Mouse (Mus musculus) ovary, postnatal 36 days (tissue): ENCODE results near the gene Tor1a.

ENCODE experiments used
- DNase-seq: peaks from one replicate; pipeline ENCODE4 v3.0.0; 2022; ENCODE audit warnings: low spot score, mixed read lengths

Tor1a gene

DNA sequence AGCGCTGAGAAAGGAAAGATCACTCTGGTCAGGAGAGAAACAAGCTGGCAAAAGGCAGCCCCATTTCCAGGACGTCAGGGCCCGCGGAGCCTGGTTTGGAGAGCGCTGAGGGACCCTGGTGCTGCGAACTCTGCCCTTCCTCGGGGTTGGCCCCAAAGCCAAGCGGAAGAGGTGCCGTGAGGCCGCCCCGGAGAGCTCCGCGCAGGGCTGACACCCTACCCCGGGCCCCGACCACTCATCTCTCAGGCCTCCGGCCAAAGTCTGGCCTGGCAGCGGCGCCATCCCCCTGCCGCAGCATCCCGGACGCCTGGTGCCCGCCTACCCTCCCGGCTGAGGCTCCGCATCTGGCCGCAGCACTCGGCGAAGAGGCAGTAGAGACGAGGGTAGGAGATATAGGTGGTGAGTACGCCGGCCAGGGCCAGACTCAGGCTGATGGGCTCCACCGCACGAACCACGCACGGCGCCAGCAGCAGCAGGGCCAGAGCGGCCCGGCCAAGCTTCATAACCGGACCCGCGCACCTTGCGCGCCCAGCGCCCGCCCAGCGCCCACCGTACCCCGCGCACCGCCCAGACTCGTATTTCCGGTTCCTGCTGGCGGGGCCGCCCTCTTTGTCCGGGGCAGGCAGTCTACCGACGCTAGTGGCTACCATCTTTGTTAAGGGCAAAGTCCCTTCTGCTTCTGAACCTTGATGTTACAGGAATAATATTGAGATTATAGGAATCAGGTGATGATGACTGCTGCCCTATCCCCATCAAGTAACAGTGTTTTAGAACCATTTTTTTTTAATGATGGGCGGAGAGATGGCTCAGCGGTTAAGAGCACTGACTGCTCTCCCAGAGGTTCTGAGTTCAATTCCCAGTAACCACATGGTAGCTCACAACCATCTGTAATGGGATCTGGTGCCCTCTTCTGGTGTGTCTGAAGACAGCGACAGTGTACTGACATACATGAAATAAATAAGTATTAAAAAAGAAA lies at the start of gene Tor1a:
Gene Tor1a, minus strand, starts transcription at position 582 of the 976 bp plus-strand sequence.
- peak; percentile 89 for DNase-seq

DNA sequence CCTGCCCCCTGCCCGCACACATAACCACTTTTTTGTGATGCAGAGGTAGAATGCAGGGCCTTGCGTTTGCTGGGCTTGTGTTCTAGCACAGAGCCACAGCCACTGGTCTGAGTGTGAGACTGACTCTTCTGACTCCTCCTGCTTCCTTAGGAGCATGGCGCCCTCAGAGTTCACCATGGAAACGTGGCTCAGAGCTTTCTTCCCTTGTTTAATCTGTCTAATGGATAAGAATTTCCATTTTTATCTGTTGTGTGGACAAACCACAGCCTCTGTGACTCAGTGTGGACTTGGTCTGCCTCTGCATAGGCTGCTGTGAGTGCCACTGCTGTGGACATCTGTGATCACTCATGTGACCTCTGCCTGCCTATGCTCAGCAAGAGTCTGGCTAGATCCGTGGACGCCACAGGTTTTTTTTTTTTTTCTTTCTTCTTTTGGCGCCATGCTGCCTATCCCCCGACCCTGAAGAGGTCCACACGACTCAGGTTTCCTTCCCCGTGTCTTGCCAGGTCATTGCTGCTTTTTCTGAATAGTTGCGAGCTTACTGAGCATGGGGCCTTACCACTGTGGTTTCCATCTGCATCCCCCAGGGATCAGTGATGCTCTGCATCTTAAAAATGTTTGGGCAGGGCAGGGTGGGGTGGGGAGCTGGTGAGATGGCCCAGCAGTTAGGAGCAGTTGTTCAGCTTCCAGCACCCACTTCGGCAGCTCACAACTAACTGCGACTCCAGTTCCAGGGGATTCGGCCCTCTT lies 45.8 kb upstream of the Tor1a start:
- DNase-seq = no peak

DNA sequence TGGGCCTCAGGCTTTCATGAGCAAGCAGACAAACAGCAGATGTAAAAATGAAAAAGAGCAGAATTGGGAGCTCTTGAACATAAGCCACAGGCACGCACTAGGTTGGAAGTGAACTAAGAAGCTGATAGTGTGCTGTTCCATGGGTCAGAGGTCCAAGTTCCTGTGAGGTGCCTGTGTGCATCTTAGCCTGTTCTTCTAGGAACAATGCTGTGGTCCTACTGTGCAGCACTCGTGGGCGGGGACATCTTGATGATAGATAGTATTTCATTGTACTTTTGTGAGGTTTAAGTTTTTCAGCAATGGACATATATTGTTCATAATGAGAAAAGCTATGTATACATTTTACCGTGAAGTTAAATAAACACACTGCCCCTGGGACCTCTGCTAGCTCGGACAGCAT lies 39.5 kb upstream of the Tor1a start:
- no peak for DNase-seq

DNA sequence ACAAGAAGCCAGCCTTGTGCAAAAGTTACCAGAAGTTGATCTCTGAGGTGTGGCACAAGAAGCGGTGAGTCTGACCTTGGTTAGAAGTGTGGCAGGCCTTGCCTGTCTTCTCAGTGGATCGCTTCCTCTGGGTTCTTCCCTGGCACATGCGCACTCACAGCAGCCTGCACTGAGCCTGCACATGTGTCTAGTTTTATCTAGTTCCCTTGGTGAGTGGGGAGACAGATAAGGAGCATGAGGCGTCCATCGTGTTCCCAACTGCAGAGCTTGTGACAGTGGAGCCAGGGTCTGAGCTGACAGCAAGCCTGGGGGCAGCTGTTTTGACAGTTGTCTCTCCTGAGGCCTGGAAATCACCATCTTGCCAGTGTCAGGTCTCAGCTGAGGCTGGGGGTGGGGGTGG lies 38.7 kb upstream of the Tor1a start:
- peak; percentile 42 for DNase-seq

DNA sequence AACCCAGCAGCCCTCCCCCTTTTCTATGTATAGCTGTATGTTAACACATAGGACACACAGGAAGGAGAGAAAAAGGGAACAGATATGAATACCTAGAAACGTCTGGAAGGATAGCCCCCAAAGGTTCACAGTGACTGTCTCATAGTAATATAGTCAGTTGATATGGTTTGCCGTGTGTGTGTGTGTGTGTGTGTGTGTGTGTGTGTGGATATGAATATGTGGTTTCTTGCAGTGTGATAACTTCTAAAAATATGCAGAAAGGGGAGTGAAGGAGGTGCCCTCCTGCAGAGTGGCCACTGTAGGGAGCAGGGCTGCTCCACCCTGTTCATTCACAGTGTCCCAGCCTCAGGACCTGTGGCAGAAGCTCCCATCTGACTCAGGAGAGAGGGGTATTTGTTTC lies 37.7 kb upstream of the Tor1a start:
- DNase-seq = no peak

DNA sequence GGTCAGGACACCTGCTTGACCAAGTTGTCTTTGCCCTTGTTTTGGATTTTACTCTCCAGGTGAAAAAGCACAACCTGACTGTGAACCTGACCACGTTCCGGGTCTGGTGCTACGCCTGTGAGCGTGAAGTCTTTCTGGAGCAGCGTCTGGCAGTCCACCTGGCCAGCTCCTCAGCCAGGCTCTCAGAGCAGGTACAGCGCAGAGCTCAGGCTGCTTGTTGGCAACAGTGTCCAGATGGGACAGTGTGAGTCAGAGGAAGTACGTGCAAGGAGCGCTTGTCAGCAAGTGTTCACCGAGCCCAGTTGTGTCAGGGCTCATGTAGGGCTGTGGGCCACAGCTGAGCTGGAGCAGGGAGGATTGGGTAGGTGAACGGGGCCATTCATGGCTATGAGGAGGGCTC lies 35.1 kb upstream of the Tor1a start:
- no peak for DNase-seq

DNA sequence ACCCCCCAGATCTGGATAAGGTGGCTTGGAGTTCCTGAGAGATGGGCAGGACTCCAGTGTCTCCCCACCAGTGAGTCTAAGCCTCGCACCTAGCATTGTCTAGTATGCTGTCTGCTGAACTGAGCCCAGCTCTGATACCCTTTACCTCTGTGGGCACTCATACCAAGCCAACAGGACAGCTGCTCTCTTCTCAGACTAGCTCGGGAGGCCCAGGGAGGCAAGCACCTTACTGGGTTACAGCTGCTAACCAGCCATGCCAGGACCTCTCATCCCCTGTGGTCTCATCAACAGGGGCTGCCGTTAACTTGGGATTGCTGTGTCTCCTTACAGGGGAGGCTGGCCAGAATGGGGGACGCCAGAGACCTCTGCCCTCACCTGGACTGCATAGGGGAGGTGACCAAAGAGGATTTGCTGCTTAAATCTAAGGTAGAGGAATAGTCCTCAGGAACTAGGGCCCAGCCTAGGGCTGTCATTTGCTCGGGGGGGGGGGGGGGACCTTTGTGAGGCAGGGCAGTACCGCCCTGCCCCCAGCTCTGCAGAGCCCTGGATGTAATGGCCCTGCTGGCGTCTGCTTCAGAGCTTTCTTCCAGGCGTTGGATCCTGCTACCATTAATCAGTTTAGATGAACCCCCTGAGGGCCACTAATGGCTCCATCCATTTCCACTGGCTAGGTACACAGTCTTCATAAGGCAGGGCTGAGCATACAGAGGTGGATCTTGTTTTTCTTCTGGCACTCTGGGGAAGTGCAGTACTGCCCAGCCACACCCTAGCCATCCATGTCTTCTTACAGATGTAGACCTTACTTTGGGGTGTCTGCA lies 30.9 kb upstream of the Tor1a start:
- no peak for DNase-seq

DNA sequence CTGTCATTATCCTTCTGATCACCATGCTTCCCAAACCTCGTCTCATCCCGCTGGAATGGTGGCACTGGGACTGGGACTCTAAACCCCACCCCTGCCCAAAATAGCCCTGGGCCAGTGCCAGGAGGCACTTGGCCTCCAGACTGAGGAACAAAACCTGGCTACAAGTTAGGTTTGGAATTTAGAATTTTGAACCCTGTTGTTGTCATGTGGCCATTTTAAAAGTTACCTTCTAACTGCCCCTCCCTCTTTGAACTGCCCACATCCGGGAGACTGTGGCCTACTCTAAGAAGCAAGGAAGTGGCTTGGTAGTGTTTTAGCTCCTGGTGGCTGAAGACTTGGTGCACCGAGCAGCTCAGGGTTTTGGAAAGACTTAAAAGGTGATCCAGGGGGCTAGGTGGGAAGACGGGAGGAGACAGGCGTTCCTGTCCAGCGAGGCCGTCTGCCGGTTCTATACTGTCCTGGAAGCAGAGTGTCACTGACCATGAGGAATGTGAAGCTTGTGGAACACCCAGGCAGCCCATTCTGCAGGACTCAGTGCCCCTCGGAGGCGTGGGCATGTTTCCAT lies 27.8 kb upstream of the Tor1a start:
- DNase-seq = no peak

DNA sequence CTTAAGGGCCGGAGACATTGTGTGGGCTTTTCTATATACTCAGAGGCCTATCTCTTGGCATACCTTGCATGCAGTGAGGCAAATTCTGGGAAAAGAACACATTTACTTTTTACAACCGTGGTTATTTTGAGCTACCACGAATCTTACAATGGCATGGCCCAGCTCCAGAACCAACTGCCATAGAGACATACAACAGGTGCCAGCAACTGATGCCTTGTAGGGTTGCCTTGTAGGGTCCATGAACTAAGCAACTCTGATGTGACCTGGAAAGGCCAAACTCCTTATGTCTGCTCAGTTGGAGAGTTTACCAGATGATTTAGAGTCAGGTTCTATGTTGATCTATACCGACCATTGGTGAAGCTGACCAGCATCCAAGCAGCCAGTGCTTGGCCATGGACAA lies 27.1 kb upstream of the Tor1a start:
- DNase-seq = no peak

DNA sequence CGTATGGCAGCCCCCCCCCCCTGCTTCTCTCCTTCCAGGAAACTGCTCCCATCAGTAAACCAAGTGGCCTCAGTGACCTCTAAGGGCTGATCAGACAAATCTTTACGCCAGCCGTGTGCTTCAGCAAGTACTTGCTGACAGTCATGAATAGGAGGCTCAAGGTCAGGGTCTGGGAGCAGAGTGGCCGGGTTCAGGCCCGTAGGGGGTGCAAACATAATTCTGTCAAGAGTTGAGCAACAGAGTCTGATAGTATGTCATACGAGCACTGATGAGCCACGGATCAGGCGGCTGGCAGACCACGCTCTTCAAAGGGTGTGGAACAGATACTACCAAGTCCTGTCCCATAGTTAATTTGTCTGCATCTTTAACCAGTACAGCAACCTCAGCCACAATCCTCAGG lies 22.5 kb upstream of the Tor1a start:
- DNase-seq = no peak

DNA sequence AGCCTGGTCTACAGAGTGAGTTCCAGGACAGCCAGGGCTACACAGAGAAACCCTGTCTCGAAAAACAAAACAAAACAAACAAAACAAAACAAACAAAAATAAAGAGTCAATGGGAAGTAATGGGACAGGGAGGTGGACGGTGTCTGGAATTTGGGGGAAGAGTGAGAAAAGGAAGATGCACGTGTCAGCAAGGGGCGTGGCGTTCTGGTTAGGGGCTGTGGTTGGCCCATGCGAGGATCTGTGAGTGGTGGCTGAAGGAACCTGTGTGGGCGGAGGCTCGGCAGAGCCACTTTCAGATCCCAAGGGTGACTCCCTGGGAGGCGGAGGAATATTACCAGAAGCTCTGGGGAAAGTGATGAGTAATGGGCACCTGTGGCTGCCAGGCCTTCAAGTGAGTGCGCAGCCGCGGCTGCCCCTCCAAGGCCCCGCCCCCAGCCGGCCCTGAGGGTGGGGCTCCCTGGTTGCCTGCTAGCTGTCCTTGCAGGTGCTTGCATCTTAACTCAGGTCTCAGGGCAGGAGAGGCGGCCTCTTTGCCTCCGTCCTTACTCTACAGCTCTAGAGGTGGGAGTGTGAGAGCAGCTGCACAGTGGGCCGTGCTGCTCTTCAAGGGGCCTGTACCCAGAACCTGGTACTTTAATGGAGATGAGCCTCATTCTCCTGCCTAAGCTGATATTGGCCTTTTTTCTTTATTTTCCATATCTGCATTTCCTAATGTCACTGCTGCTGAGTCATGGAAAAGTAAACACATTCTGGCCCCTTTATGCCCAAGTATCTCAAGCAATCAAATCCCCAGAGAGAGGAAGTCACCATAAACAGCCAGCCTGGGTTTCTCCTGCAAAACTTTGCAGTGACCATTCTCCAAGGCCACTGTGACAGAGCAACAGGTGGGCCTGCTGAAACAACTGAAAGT lies 17.6 kb upstream of the Tor1a start:
- DNase-seq = peak; percentile 60

DNA sequence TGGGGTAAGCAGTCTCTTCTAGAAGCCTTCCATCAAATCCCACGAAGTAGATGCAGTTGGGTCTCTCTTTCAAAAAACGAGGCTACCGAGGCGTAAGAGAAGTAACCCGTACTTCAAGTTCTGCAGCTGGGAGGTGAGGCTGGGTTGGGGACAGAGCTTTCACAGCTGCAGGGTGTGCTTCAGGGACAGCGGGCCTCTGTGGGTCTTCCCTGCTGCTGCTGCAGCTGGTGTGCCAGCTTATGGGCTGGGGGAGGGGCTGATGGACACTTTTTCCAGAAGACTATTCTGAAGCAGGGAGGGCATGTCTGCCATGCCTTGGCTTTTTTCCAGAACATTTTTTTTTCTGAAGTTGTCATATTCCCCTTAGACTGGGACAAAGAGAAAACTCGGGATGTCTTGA lies 15.3 kb upstream of the Tor1a start:
- DNase-seq = no peak

DNA sequence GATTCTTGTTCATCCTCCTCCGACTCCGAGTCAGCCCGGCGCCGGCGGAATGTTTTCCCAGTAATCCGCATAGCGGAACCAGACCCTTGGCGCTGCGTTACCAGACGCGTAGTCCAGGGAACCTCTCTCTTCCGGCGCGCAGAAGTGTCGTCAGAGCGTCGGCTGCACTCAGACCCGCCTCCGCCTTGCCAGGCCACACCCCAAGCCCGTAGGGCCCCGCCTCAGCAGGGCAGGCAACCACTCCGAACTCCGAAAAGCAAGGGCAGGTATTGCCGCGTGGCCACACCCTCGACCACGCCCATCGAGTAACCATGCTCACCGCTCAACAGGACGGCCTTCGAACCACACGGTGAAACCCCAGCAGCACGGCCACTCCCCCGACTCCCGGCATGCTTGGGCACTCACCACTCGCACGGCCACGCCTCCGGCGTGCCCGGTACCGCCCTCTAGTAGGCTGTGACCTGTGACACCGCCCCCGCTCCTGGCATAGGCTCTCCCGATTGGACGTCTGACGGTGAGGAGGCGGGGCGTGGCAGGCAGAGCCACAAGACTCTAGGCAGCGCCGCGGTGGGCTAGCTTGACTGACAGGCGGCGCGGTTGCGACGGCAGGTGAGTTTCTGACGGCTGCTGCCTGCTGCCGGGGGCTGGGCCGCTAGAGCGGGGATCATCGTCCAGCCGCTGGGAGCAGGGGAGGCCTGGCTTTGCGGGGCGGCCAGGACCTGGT lies 14.2 kb upstream of the Tor1a start, which contains the start of the genes BC005624 and Usp20:
Gene BC005624, minus strand, starts transcription at position 412 of the 724 bp plus-strand sequence.
Gene Usp20, plus strand, starts transcription at position 490 of the 724 bp plus-strand sequence.
- DNase-seq = peak; percentile 99

DNA sequence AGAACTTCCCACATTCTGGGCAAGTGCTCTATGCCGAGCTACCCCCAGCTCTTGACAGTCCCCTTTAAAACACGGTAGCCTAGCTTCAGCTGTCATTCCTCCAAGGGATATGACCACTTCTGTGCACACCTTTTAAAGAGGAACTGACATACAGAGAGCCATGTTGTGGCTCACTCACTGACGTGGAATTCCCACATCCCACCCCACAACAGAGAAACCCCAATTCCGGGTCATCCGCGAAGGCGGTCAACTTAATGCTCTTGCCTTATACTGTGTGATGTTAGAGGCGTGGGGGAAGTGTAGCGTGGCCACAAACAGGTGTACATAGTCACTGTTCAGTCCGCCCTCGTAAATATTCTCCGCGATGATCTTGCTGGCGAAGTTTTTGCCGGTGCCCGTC lies 907 bp downstream of the Tor1a start:
- DNase-seq = no peak

DNA sequence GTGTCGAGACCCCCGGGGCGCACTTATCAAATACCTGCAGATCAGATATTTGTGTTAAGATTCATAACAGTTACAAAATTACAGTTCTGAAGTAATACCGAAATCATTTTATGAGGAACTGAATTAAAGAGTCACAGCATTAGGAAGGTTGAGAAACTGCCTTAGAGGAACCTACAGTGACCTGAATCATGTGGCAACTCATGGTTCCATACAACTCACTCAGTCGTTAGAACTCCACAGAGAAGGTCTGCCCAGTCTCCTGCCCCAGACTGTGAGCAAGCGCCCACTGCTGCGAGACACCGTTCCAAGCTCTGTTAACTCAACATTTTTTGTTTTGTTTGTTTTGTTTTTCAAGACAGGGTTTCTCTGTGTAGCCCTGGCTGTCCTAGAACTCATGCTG lies 2.1 kb downstream of the Tor1a start:
- DNase-seq = no peak

DNA sequence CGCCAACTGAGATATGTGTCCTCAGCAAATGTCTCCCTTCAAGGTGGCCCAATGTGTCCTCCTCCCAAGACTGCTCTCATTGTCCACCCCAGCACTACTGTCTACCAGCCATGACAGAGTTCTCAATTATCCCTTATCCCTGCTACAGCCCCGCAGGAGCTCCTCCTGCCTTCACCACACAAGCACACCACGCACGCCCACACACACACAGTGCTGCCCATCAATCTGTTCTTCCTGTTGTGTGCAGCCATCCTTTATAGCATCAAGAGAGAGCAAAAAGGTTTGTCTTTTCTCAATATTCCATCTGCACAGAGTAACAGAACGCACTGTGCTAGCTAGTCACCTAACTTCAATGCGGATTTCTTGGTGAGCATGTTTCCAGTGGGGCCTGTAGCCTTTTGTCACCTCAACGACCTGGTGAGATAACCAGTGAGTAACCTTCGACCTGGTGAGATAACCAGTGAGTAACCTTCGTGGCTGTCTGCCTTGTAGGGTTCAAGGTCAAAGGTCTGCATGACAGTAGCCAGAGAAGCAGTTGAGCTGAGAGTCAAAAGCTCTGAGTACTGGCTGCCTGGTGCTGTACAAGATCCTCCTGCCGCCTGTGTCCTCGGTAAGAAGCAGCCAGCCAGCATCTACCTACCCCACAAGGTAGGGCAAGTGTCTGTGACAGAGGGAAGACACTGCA lies 5.0 kb downstream of the Tor1a start:
- no peak for DNase-seq

DNA sequence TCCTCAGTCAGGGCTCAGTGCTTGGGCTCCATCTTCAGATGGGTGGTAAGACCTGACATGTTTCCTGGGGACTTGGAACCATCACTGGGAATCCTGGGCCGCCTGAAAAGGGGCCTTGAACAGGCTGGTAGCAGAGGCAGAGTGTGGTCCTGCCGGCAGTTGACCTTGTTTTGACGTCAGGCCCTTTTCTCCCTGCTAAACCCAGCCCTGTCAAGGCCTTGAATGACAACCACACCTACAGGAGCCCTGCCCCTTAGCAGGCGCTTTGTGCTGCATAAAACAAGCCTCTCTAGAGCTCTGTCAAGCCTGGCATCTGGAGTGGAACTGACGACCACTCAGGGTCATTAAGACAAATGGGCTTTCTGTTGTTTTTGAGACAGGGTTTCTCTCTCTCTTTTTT lies 7.9 kb downstream of the Tor1a start:
- DNase-seq = no peak

DNA sequence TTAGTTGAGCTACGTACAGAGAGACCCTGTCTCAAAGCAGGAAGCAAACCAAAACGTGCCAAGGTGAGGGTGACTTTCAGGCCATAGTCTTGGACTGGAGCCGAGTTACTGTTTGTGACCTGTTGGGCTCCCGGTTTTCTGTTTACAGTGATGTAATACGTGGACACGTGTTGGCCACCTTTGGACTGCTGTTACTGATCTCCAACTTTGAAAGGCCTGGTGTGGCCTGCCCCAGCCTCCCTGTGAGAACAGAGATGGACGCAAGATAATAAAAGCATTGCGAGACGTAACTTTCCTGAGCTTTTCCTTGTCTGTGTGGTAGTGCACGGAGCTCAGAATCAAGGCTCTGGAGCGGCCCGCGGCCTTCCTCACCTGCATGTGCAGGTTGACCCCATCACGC lies 9.0 kb downstream of the Tor1a start:
- no peak for DNase-seq

DNA sequence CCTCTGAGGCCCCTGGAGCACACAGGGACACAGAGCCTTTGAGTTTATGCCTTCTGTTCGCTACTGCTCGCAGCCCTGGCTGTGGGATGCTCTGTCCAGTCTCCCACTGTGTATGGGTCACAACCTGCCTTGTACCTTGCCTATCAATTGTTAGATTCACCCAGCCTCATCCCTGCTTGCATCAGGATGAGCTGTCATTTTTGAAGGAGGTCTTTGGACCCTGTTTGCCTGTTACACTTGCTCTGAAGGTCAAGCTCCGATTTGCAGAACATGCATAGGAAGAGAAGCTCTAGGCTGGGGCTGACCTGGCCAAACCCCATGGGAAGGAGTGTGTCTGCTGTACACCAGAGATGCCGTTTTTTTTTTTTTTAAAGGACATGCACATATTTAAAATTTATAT lies 10.2 kb downstream of the Tor1a start:
- no peak for DNase-seq
